Mouse (Mus musculus): ENCODE measurements around the gene Pgghg. TPM values are rescaled to one million over a fixed set of nuclear protein-coding genes. Genes with fewer than 3 reads are reported as not detected.
"Not testable (repeated sequence)": the region's sequence is repeated elsewhere in the genome, so short reads cannot be mapped to it uniquely, and the experiment has no call there.

Pgghg gene
- polyA plus RNA-seq, 2 experiments from 2014 or later: 15.2 to 15.6 TPM

DNA sequence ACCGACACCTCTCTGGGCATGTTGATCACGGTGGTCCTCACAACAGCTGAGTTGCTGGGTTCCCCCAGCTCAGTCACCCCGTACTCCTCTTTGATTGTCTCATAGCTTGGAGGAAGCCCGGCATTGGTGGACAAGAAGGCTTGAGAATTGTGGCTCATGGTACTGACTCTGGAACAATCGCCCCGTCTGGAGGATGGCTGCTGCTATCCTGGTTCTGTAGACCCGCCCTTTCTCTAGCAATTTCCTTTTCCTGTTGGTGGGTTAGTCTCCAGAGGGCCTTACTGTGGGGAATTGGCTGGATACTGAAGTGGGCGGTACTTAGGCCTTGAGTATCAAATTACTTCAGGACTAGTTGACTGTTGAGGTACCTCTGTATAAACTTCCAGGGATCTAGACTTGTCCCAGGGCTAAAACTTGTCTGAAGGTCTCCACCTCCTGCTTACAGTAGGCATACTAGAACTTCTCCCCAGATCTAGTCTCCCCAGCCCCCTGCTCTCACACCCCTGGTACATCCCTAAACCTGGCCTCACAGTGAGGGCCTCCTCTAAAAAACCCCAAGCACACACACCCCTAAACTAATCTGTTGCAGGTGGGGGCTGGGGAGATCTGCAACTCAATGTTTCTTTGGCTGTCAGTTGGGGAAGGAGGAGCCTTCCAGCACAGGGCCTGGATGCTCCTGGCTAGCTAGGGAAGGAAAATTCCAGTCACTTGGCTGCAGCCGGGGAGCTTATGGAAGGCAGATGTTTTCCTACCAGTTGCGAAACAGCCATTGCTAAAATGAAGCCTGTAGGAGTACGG lies 14.8 kb downstream of the Pgghg start, which contains the start of the genes Gm45717 and Ifitm2:
Gm45717 (minus strand) TSS at position 180 of the 798 bp plus-strand sequence.
Ifitm2 (minus strand) TSS at position 230 of the 798 bp plus-strand sequence.
- no peak for ATAC-seq

DNA sequence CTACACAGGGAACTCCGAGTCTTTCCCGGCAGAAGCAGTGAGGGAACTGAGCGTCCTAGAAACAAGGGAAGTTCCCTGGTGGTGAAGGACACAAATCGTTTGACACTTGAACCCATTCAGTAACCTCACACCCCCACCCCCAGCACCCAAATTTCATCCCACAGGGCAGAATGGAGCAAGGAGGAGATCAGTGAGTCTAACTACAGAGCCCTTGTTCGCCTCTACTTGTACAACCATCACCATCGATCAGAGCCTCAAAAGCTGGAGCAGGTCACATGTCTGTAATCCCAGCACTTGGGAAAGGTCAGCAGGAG lies 15.3 kb downstream of the Pgghg start:
- ATAC-seq: no peak

DNA sequence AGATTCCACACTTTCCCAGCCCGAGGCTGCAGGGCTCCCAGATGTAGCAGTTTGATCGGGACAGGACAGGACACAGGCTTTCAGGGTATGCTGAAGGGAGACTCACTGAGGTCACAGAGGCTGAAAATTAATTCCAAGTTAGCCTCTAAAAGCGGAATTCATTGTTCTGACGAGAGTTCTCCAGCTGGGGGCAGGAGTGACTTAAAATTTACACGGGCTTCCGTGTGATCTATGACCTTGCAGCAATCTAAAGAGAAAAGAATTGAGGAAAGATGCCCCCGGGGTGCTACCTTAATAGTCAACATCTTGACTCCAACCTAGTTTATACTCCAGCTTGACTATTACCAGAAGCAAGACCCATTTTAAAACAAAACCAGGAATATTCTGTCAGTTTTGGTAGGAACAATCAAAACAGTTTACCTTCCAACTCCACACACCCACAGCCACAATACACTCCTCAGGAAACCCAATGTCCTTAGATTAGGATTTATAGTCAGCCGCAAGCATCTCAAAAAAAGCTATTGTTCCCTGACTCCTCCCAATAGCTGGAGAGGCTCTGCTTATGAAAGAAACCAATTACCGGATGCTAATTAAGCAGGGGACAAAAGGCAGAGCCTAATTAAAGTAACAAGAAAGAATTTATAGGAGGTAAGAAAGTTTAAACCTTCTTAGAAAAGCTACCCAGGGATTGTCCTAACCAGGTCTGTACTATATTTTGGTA lies 18.1 kb downstream of the Pgghg start:
- ATAC-seq: peak; percentile 59

DNA sequence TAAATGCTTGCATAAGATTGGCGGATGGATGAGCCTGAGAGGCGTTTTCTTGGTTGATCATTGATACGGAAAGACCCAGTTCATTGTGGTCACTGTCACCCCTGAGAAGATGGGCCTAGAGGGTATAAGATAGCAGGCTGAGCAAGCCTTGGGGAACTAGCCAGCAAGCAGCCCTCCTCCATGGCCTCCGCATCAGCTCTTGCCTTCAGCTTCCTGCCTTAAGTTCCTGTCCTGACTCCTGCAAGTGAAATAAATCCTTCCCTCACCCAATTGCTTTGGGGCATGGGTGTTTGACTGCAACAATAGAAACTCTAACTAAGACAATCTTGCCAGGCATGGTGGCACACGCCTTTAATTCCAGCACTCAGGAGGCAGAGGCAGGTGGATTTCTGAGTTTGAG lies 18.8 kb downstream of the Pgghg start:
- ATAC-seq: no peak

DNA sequence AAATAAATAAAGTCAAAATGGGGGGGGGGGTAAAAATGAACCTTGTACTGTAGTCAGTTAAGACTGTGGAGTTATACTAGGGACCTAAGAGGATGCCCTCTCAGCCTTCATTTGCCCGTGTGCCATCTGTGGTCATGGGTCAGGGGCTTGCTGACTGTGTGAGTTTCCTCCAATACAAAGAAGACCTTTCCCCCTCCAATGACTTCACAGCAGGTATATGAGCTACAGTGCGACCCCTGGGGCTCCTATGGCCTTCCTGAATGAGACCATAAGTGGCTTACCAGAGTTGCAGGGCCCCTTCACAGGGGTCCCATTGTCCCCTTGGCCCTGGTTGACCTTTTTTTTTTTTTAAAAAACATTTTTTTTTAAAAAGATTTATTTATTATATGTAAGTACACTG lies 20.2 kb downstream of the Pgghg start:
- no peak for ATAC-seq

DNA sequence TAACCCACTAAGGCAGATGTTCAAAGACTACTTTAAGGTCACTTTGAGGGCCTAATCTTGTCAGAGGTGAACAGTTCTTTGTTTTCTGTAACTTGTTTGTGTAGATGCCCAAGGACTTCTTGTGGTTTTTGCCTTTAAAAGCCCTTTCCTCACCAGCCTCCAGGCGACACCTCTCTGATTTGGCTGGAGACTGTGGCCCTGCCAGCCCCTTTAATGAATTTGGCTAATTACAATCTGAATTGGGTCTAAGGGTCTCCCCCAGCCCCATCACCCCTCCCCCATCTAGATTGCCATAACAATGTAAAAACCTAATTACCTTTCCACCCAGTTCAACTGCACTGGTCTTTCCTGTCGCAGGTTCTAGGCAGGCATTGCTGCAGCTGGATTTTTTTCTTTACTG lies 21.5 kb downstream of the Pgghg start:
- no peak for ATAC-seq

DNA sequence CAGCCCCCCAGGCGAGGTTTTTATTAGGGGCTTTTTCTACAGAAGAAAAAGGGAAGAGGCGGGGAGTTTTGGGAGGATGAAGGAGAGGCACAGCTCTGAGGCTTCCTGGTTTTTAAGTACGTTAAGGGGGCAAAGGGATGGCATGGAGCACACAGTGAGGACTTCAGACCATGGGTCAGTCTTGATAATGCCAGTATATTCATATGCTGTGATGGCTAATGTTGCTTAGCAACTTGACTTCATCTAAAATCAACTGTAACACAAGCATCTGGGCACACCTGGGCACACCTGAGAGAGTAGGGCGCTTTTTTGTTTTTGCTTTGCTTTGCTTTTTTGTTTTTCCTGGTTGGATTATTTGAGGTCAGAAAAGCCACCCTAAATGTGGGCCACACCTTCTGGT lies 25.7 kb downstream of the Pgghg start, which contains the start of gene Ifitm1:
Ifitm1 (plus strand) TSS at position 301 of the 400 bp plus-strand sequence.
- ATAC-seq: no peak

DNA sequence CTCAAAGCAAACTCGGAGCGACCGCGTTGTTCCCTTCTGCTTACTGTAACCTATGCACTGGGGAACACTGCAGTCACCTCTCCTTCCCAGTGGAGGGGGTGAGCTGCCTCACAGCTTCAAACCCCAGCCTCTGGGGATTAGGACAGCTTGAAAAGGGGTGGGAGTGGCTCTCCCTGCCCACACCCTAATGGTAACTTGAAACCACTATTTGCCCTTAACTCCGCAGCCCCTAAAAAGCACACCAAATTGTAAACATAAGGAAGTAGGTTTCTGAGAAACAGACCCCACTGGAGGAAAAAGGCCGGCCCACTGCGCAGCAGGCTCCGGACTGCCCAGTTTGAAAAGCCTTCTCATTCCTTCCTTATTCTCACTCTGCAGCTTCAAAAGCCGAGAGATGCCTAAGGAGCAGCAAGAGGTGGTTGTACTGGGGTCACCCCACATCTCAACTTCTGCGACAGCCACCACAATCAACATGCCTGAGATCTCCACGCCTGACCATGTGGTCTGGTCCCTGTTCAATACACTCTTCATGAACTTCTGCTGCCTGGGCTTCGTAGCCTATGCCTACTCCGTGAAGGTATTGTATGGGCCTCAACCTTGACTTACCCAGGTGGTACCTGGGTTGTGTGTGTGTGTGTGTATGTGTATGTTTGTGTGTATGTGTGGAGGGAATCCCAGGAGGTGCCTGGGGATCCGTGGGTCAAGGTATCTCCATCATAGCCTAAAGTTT lies 26.8 kb downstream of the Pgghg start:
- ATAC-seq: no peak

DNA sequence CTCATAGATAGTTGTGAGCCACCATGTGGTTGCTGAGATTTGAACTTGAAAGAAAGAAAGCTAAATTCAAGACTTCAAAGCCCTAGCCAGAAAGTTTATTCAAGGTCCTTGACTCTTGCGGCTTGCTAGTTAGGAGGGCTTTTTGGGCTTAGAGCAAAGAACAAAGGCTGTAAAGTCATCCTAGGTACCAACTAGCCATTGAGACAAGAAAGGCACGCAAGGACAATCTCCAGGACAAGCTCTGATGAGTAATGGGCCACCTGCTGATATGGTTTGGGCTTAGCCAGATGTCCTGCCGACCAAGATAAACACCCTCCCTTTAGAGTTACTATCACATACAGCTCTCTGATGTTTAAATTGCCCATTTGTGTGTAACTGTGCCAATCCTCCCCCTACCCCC lies 27.5 kb downstream of the Pgghg start:
- not testable (repeated sequence) for ATAC-seq

DNA sequence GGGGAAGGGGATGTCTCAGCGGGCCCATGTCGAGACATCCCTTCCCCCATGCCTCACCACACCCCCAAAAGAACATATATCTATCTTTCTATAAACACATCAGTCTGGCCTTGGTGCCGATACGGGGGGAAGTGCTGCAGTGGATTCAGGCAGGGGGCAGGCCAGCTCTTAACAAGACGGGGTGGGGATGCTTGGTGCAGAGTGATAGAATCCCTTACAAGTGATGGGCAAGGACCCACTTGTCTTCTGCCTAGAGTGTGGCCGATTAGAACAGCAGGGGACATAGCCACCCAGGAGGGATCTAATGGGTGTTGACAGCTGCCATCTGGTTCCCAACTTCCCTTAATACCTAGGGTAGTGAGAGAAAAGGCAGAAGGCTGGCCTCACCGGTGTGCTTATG lies 29.7 kb downstream of the Pgghg start:
- ATAC-seq: no peak

DNA sequence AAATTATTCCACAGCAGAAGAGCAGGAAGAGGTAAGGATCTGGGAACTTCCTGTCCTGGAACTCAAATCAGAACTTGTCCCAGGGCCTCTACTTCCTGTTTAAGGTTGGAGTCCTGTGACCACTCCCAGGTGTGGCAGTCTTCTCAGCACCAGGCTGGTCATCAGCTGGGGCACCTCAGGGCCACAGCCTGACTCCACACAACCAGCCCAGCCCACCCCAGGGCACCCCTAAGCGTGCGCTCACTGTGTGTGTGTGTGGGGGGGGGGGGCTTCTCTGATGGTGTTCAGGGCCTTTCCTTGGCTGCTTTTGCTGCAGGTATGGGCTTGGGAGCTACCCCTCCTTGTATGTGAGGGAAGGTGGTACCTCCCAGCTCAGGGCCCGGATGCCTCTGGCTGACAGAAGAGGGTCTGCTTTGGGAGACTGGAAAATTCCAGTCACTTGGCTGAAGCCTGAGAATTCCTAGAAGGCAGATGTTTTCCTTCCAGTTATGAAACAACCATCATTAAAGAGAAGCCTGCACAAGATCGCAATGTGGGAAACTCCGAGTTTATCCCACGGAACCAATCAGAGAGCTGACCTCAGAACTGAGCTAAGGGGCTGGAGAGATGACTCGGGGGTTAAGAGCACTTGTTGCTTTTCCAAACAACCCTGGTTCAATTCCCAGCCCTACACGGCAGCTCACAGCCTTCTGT lies 30.4 kb downstream of the Pgghg start:
- ATAC-seq: no peak

DNA sequence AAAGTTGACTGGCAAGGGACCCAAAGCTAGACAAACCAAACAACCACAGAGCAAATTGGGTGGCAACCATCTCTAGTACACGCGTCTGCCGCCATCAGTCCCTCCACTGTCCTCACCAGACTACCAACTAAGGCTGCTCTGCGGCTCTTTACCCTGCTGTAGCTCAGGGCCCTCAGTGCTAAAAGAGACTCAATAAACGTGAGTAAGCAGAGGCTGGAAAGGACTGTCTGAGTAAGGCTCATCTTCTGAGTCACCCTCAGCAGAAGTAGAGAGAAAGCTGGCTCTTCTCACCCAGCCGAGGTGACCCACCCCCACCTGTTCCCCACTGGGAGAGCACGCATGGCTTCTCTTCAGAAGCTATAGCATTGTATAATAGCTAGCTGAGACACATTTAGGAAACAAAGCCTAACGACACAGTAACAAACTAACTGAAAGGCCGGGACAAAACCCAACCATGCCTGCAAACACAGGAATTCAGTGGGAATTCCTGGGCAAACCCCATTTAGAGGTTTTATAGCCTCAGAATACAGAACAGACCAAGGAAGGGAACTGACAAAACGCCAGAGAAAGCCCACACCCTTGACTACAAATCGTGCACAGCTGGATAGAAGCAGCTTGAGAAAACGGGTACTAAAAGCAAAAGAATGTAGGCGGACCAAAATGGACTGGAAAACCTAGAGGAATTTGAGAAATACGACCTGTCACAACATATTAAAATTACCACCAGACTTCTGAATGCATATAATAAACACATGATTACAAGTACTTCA lies 32.4 kb downstream of the Pgghg start:
- no peak for ATAC-seq

DNA sequence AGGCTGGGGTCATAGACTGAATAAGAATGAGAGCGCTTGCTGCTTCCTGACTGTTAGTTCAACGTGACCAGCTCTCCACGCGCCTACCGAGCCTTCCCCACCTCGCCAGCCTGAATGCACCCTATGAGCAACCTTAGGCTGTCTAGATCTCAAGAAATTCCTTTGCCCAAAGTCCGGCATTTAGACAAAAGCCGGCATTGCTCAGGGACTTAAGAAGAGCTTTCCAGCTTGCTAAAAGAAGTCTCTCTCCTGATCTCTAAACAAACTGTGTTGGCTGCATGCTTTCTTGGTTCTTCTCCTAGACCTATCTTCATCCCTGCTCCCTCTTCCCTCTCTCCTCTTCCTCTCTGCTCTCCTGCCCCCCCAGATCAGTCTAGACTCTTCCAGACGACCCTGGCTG lies 33.7 kb downstream of the Pgghg start:
- ATAC-seq: no peak

DNA sequence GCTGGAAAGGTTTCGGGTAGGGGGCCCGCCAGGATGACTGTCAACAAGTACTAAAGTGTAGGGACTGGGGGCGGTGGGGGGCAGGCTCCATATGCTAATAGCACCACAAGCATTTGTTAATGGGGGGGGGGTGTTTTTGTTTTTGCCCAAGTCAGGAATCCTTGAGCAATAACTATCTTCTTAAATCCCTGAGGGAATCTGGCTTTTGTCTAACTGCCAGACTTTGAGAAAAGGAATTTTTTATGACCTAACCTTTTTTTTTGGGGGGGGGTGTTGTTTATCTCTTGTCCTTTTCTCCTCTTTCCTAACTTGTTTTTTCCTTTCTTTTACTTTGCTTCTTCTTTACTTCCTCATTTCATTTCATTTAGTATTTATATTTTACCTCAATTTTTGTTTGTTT lies 34.3 kb downstream of the Pgghg start:
- ATAC-seq: no peak

DNA sequence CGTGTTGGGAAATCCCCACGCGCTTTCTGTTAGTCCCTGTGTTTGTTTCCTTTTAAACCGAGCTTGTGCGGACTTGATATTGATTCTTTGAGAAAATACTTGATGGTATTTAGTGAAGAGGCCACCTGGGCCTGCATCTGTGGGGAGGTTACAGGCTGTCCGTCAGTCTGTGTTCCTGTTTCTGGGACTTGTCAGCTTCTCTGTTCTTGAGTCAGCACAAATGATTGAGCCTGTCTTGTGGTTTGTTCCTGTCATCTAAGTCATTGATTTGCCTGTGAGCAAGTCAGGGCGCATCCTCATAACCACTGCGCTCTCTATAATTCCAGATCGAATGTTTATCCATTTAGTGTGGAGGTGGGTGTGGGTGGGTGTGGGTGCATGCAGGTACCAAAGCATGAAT lies 35.5 kb downstream of the Pgghg start:
- ATAC-seq: not testable (repeated sequence)

DNA sequence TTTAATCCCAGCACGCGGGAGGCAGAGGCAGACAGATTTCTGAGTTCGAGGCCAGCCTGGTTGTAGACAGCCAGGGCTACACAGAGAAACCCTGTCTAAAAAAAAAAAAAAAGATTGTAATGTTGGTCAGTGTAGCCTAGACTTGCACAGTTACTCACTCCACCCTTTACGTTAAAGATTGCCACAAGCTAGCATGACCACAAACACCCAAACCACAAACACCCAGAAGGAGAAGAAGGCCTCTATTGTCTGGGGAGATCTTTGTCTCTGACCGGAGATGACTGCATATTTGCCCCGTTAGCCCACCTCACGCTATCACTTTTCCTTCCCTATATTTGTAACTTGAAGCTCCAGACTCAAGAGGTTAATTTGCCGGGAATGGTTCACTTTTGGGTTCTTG lies 40.5 kb downstream of the Pgghg start:
- no peak for ATAC-seq

DNA sequence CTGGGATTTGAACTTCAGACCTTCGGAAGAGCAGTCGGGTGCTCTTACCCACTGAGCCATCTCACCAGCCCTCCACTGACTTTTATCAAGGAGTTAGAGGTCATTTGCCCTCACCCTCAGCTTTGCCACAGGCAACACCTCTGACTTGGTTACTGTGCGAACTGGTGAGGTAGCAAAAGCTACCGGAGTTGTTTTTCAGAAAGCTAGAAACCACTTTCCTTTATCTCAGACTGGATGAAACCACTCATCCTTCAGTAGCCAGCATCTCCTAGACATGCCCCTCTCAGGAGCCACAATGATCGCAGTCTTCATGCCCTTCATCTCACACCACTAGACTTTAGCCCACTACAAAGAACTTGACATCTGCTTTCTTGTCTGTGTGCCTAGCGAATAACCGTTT lies 41.8 kb downstream of the Pgghg start:
- no peak for ATAC-seq

DNA sequence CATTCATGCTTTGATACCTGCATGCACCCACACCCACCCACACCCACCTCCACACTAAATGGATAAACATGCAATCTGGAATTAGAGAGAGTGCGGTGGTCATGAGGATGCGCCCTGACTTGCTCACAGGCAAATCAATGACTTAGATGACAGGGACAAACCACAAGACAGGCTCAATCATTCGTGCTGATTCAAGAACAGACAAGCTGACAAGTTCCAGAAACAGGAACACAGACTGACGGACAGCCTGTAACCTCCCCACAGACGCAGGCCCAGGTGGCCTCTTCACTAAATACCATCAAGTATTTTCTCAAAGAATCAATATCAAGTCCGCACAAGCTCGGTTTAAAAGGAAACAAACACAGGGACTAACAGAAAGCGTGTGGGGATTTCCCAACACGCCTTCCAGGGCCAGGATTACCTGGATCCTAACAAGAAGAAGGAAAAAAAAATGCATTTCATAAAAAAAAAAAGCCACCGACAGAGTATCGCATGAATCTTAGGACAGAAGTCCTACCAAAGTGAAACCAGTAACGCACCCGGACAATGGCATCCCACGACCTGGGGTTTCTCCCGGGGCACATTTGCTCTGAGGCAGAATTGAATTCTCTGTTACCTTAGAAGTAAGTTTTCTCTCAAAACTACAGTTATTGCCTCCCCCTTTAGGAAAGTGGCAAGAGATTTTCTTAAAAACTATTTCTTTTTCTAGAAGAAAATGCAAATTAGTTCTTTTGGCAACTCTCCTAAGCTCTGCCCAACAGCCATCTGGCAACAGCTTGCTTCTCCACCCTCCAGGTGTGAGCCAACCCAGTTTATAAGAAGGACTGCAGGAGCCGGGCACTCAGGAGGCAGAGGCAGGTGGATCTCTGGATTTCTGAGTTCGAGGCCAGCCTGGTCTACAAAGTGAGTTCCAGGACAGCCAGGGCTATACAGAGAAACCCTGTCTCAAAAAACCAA lies 46.3 kb downstream of the Pgghg start:
- ATAC-seq: no peak

DNA sequence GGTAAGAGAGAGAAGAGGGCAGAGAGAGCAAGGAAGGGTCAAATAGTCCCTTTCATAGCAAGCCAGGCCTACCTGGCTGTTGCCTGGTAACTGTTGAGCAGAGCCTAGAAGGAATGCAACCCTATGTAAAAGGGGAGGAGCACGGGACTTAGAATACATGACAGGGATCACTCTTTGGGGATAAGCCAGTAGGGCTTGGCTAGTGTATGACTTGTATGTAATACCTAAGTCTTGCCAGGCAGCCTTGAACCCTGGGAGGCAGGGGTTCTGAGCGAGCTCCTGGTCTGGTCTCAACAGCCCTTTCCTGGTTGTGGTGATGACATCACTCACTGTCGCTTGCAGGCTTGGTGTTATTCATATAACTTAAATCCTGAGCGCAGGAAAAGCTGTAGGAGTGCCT lies 47.8 kb downstream of the Pgghg start:
- ATAC-seq: no peak

DNA sequence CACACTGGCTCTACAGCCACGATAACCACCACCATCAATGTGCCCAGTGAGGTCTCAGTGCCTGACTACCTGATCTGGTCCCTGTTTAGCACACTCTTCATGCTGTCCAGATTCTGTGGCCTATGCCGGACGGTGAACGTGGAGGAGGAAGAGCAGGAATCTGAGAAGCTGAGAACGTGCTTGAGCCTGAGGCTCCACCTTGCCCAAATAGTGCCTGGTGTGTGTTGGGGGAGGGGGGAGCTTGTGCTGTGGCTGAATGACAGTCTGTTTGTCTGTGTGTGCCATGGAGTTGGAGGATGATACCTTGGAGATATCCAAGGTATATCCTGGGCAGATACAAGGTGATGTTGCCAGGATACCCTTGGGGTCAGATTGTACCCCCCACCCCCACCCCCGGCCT lies 49.0 kb downstream of the Pgghg start:
- ATAC-seq: no peak

DNA sequence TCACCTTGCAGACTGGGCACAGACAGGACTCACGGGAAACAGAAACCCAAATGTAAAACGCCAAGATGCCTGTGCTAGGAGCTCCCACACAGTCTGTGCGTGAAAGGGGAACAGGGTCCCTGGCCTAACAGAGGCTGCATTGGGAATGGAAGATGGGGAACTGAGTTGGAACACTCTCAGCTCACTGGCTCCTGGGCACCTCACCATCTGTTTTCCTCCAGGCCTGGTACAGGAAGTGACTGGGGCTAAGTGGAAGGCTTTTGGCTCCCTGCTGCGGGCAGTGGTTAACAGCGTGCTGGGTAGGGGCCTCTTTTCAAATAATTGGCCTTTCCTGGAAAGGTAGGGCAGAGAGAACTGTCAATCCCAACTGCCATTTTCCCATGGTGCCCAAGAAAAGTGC lies 49.4 kb downstream of the Pgghg start:
- peak; percentile 65 for ATAC-seq

All from activated CD4-positive, CD25-positive, alpha-beta regulatory T cell, adult 4 months (primary cell).